Mouse (Mus musculus) embryonic fibroblast, embryonic 13.5 days (primary cell): ENCODE measurements at regions not wholly inside any gene's neighbourhood (a gene's known extent, or its start where the extent isn't known, plus 50 kb on each side); places are given as distances from the start of the nearest gene placed in this dataset.

Source experiments
- H3K27ac ChIP-seq: 2 replicates; pipeline ENCODE4 v1.5.1; 2012; ENCODE audit warnings: low read length, control low read depth, inconsistent platforms; ENCODE audit not compliant: insufficient read depth
- H3K4me1 ChIP-seq: 2 replicates; pipeline ENCODE4 v1.6.1; 2011; ENCODE audit warnings: low read length; ENCODE audit not compliant: control insufficient read depth, insufficient read depth
- H3K4me3 ChIP-seq: 2 replicates; pipeline ENCODE4 v1.5.1; 2011; ENCODE audit warnings: mild to moderate bottlenecking, control low read depth, low read length; ENCODE audit not compliant: insufficient read depth
- CTCF ChIP-seq: IDR thresholded peaks from 2 replicates; pipeline ENCODE4 v1.5.1; 2011; ENCODE audit warnings: mild to moderate bottlenecking, control low read depth, low read length, moderate library complexity, borderline replicate concordance; ENCODE audit not compliant: insufficient read depth
- POLR2A ChIP-seq: IDR thresholded peaks from 2 replicates; pipeline ENCODE4 v1.6.1; 2011; ENCODE audit warnings: low read depth, mild to moderate bottlenecking, control low read depth, low read length, moderate library complexity

DNA sequence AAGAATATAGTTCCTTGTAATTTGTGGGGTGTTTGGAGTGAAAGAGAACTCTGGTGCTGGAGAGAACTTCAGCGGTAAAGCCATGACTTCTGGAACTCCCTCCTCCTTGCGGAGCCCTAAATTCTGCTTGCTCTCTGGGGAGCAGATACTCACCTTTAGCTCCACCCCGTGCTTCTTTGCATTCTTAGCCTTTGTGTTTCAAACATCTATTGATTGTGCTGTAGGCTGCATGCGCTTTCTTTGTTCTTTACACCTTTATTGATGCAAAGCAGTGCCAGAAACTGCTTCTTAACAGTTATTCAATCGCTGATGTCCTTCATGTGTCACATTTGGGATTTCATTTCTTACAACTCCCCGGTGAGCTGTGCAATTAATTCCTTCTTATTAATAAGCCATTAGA lies 222.5 kb downstream of the Mtx2 start:
- no peak for TF ChIP-seq POLR2A
- no peak for TF ChIP-seq CTCF
- no peak overlapping the region for H3K27ac ChIP-seq
- H3K4me3 ChIP-seq: no peak overlapping the region
- H3K4me1 ChIP-seq: 0 out of 2 replicates have a peak, but pooled peaks cover 2% of the 10 kb centered on the region

- Histone ChIP-seq H3K4me3 (no peak overlapping the region), H3K27ac (no peak overlapping the region), H3K4me1 (no peaks in the 10 kb centered on the region)
- TF ChIP-seq CTCF (no peak), POLR2A (no peak)
Observed at GRCm38 (mm10) chr2:75054474-75055186, 229.0 kb downstream of the Mtx2 start.

GRCm38 (mm10) chr2:75055187-75055543 lies 229.6 kb downstream of the Mtx2 start:
- no peak for TF ChIP-seq POLR2A
- no peak for TF ChIP-seq CTCF
- Histone ChIP-seq H3K4me3 (no peak overlapping the region), H3K27ac (no peak overlapping the region), H3K4me1 (no peaks in the 10 kb centered on the region)

GRCm38 (mm10) chr2:75061009-75061408 lies 235.4 kb downstream of the Mtx2 start:
- H3K4me3 ChIP-seq: no peak overlapping the region
- TF ChIP-seq POLR2A (no peak), CTCF (no peak)
- no peak overlapping the region for H3K27ac ChIP-seq
- H3K4me1 ChIP-seq: no peaks in the 10 kb centered on the region

DNA sequence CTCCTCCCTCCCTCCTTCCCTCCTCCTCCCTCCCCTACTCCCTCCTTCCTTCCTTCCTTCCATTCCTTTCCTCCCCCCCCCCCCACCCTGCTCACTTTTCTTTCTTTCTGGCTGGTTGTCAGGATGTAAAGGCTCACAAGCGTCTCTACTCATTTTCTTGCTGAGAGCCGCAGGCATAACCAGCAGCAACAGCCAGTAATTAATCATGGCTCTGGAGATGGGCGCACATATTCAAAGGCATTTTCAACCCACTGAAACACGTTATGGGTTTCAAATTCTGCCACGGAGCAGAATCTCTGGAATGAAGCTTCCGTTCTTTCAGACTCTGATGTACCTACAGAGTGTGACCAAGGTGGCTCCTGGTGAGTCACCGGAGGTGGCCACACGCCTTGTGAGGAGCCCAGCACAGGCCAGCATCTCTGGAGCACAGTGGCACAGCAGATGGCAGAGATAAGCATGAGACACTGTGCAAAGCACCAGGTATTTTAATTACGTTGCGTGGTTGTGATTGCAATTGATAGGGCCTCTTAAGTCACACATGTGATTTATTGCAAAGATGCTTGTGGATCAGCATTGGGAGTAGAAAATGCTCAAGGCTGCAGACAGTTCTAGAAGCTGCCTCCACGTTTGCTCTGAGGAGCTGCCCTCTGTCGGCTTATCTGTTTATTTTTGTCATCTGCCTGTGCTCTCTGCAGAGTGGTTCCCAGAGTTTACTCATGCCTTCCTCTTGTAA lies 236.0 kb downstream of the Mtx2 start:
- Histone ChIP-seq H3K27ac (no peak overlapping the region), H3K4me1 (no peaks in the 10 kb centered on the region), H3K4me3 (no peak overlapping the region)
- no peak for TF ChIP-seq POLR2A
- TF ChIP-seq CTCF: no peak

- H3K4me1 ChIP-seq: no peaks in the 10 kb centered on the region
- TF ChIP-seq POLR2A (no peak), CTCF (no peak)
- no peak overlapping the region for H3K4me3 ChIP-seq
- no peak overlapping the region for H3K27ac ChIP-seq
Observed at GRCm38 (mm10) chr2:75062189-75062510, 236.5 kb downstream of the Mtx2 start.

- no peak overlapping the region for H3K27ac ChIP-seq
- TF ChIP-seq CTCF (no peak), POLR2A (no peak)
- no peaks in the 10 kb centered on the region for H3K4me1 ChIP-seq
- H3K4me3 ChIP-seq: no peak overlapping the region
Observed at GRCm38 (mm10) chr2:75064406-75065115, 239.0 kb downstream of the Mtx2 start.

DNA sequence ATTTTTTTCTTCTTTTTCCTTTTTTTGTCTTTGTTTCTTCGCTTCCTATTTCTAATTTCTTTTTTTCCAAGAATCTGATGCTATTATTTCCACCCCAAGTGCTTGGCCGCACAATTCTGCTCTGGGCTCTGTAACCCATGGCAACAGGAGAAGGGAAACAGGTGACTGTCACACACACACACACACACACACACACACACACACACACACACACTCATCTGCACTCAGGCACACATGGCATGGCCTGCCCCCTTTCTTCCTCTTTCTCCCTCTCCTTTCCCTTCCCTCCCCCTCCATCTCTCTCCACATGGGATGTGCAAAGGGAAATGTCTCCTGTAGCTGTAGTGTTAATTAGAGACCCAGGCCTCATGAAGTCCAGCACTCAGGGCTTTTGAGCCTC lies 239.7 kb downstream of the Mtx2 start:
- no peak overlapping the region for H3K27ac ChIP-seq
- no peaks in the 10 kb centered on the region for H3K4me1 ChIP-seq
- no peak for TF ChIP-seq POLR2A
- no peak for TF ChIP-seq CTCF
- no peak overlapping the region for H3K4me3 ChIP-seq

DNA sequence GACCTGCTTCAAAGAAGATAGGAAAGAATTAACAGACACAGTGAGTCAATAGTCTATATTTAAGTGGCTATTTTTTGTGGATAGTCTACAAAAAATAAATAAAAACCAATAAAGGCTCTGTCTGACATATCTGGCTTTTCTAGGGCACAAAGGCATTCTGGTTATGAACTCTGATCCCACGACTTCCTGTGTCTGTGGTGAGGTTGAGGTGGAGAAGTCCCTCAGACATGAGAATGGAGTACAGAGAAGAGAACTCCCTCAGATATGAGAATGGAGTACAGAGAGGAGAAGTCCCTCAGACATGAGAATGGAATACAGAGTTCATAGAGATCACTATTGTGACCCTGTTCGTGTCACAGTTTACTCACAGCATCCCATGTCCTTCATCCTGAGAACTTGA lies 243.7 kb downstream of the Mtx2 start:
- TF ChIP-seq CTCF (no peak), POLR2A (no peak)
- Histone ChIP-seq H3K4me1 (no peaks in the 10 kb centered on the region), H3K27ac (no peak overlapping the region), H3K4me3 (no peak overlapping the region)

DNA sequence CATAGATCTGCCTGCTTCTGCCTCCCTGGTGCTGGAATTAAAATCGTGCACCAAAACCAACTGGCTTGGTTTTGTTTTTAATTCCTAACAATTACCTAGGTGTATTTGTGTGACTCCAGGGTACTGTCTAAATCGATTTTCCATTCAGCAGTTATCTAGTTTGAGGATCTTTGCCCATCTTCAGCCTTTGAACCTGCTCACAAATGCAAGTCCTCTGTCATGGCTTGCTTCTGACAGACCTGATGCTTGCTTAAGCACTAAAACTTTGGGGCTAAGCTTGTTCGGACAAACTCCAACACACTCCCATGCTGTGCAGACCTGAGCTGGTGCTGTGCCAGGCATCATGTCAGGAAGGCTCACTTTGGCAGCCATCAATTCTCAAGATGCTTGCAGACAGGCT lies 246.4 kb downstream of the Mtx2 start:
- no peak overlapping the region for H3K27ac ChIP-seq
- no peaks in the 10 kb centered on the region for H3K4me1 ChIP-seq
- no peak for TF ChIP-seq POLR2A
- TF ChIP-seq CTCF: no peak
- no peak overlapping the region for H3K4me3 ChIP-seq

GRCm38 (mm10) chr2:75072471-75072870 lies 246.9 kb downstream of the Mtx2 start:
- H3K4me1 ChIP-seq: no peaks in the 10 kb centered on the region
- TF ChIP-seq POLR2A (no peak), CTCF (no peak)
- H3K27ac ChIP-seq: no peak overlapping the region
- no peak overlapping the region for H3K4me3 ChIP-seq
